Mouse (Mus musculus) c-Kit-positive CD71-positive TER-119-positive erythroid progenitor cells, embryonic 14.5 days (primary cell): ENCODE results near the gene Pla2g2f.

Experiments
- DNase-seq: peaks from one replicate; pipeline ENCODE4 v3.0.0-alpha.2; 2013; ENCODE audit warnings: low spot score

Pla2g2f gene

DNA sequence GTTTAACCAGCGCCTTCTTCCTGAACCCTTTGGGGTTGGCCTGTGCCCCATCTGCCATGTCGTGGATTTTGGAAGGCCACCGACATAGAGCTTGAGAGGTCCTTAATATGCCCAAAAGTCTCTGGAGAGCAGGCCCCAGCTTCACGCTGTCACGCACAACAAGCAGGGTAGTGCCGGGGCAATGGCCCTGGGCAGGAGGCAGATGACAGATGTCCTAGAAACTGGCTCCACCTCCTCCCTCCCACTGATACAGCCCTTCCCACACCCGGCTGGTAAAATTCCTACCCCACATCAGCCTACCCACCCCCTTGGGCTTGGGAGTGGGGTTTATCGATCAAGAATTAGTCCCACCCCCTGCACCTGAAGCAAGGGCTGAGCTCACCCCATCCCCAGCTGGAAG, at the start of gene Pla2g2f:
Gene Pla2g2f, minus strand, starts transcription at position 211 of the 400 bp plus-strand sequence.
- no peak for DNase-seq

GRCm38 (mm10) chr4:138806920-138807541, 49.6 kb upstream of the Pla2g2f start:
- DNase-seq = no peak

DNA sequence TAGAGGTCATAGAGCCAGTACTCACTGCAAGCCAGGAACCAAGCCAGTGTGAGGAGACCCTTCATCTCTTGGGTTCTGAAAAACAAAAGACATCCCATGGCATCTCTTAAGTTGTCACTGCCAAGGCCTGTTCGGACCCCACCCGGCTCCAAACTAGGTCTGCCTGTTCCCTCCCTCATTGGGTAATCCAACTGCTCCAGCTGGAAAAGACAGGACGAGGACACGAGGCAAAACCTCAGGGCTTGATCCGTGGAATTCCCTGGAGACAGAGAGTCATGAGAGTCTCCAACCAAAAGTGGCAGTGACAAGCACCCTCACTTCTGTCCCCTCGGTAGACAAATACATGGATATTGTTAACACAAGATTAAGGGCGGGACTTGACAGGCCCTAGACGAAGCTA, 48.7 kb upstream of the Pla2g2f start:
- DNase-seq = no peak

GRCm38 (mm10) chr4:138805248-138805647, 47.8 kb upstream of the Pla2g2f start:
- DNase-seq = no peak

DNA sequence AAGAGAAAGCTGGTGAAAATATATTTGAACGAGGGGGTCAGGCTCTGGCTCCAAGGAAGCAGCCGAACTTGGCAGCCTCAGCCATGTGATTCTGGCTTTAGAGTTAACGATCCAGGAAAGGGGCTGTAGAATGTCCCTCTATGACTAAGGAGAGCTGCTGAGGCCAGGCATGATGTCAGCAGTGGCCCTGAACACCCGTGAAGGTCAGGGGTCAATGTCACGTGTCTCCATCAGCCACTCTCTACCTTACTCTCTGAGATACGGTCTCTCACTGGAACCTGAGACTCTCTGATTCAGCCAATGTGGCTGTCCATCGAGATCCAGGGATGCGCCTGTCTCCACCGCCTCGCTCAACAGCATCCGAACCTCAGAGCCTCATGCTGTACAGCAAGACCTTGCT, 45.5 kb upstream of the Pla2g2f start:
- no peak for DNase-seq

GRCm38 (mm10) chr4:138801631-138802030, 44.2 kb upstream of the Pla2g2f start:
- no peak for DNase-seq

DNA sequence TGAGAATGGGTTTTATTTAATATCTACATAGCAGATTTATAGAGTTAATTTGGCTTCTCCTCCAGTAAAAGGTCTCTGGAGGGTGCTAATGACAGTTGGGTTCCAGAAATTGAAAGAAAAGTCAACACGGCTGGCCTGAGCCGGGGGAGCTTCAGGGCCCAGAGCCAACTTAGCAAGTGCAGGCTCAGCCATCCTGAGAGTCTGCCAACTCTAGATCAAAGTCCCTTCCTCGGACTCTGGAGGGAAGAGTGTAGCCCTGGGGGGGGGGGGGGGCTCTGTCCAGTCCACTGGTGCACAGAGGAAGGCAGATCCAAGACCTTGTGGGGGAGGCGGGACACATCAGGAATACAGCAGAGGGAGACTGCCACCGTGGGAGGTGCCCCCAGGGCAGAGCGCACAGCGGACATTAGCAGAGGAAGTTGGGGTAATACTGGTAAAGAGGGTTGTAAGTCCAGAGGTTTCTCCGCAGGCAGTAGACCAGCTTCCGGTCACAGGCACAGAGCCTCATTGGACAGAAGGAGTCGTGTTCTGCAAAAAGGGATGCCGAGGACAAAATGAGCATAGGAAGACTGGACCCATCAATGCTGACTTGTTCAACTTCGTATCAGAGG, 42.8 kb upstream of the Pla2g2f start:
- no peak for DNase-seq

DNA sequence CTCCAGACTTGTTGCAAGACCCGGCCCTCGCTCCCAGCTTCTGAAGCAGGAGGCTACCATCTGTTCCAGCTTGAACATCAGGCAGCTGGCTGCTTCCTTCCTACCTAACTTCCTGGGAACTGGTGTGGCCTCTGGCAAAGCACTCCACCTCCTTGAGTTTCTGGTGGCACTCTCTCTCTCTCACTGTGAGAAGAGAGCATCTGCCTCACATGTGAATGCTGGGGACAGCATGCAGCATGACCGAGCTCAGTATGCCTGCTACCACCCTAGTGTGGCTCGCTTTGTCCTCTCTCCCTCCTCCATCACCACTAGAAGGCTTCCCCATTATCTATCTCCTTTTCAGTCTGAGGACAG, 39.8 kb upstream of the Pla2g2f start:
- no peak for DNase-seq

GRCm38 (mm10) chr4:138796513-138797216, 39.2 kb upstream of the Pla2g2f start:
- DNase-seq = no peak

DNA sequence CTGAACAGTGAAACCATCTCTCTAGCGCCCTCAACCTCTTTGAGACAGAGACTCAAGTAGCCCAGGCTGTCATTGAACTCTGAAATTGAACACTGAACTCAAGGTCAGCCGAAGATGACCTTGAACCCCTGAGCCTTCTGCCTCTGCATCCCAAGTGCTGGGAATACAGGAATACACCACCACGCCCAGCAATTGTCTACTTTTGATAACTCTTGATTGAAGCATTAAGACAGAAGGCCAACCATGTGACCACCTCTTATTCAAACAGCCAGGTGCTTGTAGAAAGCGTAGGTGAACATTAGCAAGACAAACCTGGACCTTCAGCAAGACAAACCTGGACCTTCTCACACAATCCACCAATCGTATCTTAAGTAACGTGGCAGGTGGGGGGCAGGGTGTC, 36.9 kb upstream of the Pla2g2f start:
- DNase-seq = no peak

- no peak for DNase-seq
These were observed 35.9 kb upstream of the Pla2g2f start for GRCm38 (mm10) chr4:138793276-138793675.

- no peak for DNase-seq
These were observed 35.2 kb upstream of the Pla2g2f start for GRCm38 (mm10) chr4:138792599-138792998.

- no peak for DNase-seq
These were observed 34.0 kb upstream of the Pla2g2f start for GRCm38 (mm10) chr4:138791452-138791851.

DNA sequence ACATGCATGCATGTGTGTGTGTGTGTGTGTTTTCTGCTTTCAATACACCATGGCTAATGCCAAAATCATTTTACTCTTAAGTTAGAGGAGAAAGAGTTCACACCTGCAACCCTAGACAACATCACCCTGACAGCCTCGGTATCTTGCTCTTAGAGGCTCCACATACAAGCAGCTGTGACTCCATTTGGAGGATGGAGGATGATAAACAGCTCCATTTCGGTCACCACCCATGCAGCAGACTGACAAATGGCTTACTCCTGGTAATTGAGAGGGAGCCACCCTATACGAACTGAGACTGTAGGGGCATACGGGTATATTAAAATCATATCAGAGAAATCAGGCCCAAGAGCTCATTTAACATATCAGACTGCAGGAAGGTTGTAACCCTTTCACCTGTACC, 31.0 kb upstream of the Pla2g2f start:
- DNase-seq = no peak

- DNase-seq = no peak
These were observed 28.7 kb upstream of the Pla2g2f start for GRCm38 (mm10) chr4:138786141-138786540.

DNA sequence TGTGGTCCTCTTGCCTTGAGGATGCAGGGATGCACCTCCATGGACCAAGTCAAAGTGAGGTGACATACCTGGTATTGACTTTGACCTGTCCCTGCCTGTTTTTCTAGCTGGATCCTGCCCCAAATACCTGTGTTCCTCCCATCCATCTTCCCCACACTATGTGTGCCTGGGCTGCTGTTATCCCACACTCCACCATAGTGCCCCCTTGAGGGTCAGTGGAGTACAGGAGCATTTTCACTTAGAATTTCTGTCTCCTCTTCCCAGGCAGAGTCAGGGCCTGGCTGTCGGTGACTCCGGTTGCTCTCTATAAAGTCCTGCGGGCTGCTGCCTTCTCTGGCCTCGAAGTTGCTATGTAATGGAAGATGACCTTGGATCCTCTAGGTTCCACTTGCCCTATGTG, 28.3 kb upstream of the Pla2g2f start:
- DNase-seq = no peak

DNA sequence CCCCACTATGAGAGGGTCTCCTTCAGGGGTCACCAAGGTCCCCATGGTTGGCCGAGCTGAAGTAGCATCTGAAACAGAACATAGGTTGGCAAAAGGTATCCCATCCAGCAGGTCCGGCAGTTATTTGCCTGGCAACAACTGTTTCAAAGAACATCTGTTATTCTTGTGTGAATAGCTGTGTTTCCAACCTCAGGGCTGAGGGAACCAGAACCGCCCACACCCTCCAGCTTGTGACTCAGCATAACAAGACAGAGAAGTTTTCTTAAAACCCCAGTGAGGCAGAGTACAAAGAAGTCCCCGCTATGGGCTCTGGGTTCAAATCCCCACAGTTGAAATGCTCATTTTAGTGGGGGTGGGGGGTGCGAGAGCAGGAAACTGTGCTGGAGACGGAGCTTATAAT, 24.7 kb upstream of the Pla2g2f start:
- no peak for DNase-seq

DNA sequence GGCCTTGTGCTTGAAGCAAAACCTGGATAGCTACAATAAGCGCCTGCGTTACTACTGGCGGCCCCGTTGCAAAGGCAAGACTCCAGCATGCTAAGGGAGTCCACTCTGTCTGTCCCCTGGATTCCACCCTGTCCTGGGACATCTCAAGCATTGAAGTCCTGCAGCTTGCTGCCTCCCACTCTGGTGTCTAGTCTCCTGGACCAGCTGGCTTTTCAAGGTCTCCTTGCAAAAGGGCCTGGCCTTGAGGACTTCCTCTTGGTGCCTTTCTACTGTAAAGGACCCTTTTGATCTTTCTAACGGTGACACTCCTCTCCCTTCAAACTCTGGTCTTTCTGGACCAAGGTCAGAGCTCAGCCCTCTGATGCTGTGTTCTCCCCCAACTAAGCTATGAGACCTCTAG, 22.9 kb upstream of the Pla2g2f start:
- no peak for DNase-seq

- DNase-seq = no peak
These were observed 20.3 kb upstream of the Pla2g2f start for GRCm38 (mm10) chr4:138777417-138778407.

DNA sequence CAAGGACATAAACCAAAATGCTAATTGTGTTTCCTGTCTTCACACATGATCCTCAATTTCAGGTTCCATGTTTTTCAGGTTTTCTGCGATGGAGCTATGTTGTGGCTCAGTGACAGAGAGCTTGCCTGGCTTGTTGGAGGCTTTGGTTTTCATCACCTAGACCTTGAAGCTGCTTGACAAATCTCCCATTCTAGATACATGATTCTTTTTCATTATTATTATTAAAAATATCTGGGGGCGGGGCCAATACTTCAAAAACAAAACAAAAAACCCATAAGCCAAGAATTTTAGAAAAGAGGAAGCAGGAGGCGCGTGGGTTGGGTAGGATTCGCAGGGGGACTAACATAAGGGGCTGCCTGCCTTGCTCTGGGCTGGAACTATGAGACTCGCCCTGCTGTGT, 18.0 kb upstream of the Pla2g2f start, which contains the start of gene Pla2g2d:
Gene Pla2g2d, plus strand, starts transcription at position 301 of the 400 bp plus-strand sequence.
- no peak for DNase-seq

DNA sequence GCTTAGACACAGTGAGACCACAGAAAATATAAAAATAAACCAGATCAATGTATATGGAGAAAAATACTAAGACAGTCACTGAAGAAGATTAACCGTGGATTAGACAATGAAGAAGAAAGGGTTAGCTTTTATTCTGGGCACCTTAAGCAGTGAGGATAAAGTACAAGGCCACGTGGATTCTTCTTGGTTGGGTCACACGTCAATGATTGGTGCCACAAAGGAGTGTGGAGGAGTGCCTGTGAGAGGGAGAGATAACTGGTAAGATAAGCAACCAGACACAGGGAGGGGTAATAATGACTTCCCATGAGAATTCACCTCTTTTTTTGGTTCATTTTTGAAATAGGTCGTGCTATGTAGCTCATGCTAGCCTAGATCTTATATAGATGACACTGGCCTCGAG, 15.0 kb upstream of the Pla2g2f start:
- no peak for DNase-seq

GRCm38 (mm10) chr4:138771970-138772369, 14.5 kb upstream of the Pla2g2f start:
- no peak for DNase-seq
